Mouse (Mus musculus): ENCODE measurements around the gene Hist1h4j. TPM values are rescaled to one million over a fixed set of nuclear protein-coding genes. Genes with fewer than 3 reads are reported as not detected.
"Not testable (repeated sequence)": the region's sequence is repeated elsewhere in the genome, so short reads cannot be mapped to it uniquely, and the experiment has no call there.

The Hist1h4j gene
- total and polyA plus RNA-seq, 3 experiments, result 1.2 to 121 (median 51.9) TPM

GRCm38 (mm10) chr13:21718381-21719080 is 16.3 kb upstream of the Hist1h4j start:
- DNase-seq (ENCODE audit: low spot score), result no peak
- Histone ChIP-seq H3K27me3 (ENCODE audit: insufficient read depth, low read length) (no peaks in the 10 kb centered on the region), H3K9me3 (replicated peaks) (no peaks in the 10 kb centered on the region), H3K4me1 (ENCODE audit: insufficient read depth, low read depth, low read length) (peaks cover 41% of the 10 kb centered on the region), H3K36me3 (replicated peaks) (no peaks in the 10 kb centered on the region), H3K4me3 (ENCODE audit: low read depth, low read length) (peak overlapping the region; percentile 56)
- TF ChIP-seq GATA1 (IDR thresholded peaks at IDR 0.05; ENCODE audit: borderline replicate concordance, low read length), result no peak
- TF ChIP-seq GATA2 (IDR thresholded peaks at IDR 0.05; ENCODE audit: borderline replicate concordance, low read depth, low read length), result no peak
- TF ChIP-seq CTCF (IDR thresholded peaks at IDR 0.05; ENCODE audit: low read depth, low read length), result no peak
- TF ChIP-seq POLR2AphosphoS5 (IDR thresholded peaks at IDR 0.05; ENCODE audit: insufficient replicate concordance, low read depth, low read length), result peak; percentile 96; the same call in 1 of the 2 replicates
- ATAC-seq (ENCODE audit: extremely low read depth, insufficient number of reproducible peaks, low FRiP score, poor library complexity, severe bottlenecking), result no peak

- DNase-seq (ENCODE audit: low spot score); H3K9me3 ChIP-seq (replicated peaks); H3K27me3 ChIP-seq (ENCODE audit: insufficient read depth, low read length); H3K36me3 ChIP-seq (replicated peaks); ATAC-seq (ENCODE audit: extremely low read depth, insufficient number of reproducible peaks, low FRiP score, poor library complexity, severe bottlenecking): not testable (repeated sequence)
- Histone ChIP-seq H3K4me1 (ENCODE audit: insufficient read depth, low read depth, low read length) (peaks cover 26% of the 10 kb centered on the region), H3K4me3 (ENCODE audit: low read depth, low read length) (peak overlapping the region; percentile 67; the same call in 1 of the 2 replicates)
These were observed 13.6 kb upstream of the Hist1h4j start for GRCm38 (mm10) chr13:21721107-21721756.

- ATAC-seq (ENCODE audit: extremely low read depth, insufficient number of reproducible peaks, low FRiP score, poor library complexity, severe bottlenecking) (peak; percentile 82), DNase-seq (ENCODE audit: low spot score) (peak; percentile 78)
- H3K36me3 ChIP-seq (replicated peaks); H3K9me3 ChIP-seq (replicated peaks); H3K27me3 ChIP-seq (ENCODE audit: insufficient read depth, low read length): not testable (repeated sequence)
- peak; percentile 98 for TF ChIP-seq POLR2AphosphoS5 (IDR thresholded peaks at IDR 0.05; ENCODE audit: insufficient replicate concordance, low read depth, low read length)
- H3K4me1 ChIP-seq (ENCODE audit: insufficient read depth, low read depth, low read length), result peaks cover 23% of the 10 kb centered on the region
- peak within 1 kb of the TSS; percentile 67; the same call in 1 of the 2 replicates for H3K4me3 ChIP-seq (ENCODE audit: low read depth, low read length)
These were observed 13.0 kb upstream of the Hist1h4j start, which contains the start of gene Hist1h2bm for GRCm38 (mm10) chr13:21721757-21722372. Gene Hist1h2bm, plus strand, starts transcription at chr13:21722044.

GRCm38 (mm10) chr13:21722373-21722925 is 12.4 kb upstream of the Hist1h4j start:
- peaks cover 4% of the 10 kb centered on the region; the same call in 1 of the 2 replicates for H3K9me3 ChIP-seq (replicated peaks)
- DNase-seq (ENCODE audit: low spot score), result no peak
- H3K27me3 ChIP-seq (ENCODE audit: insufficient read depth, low read length), result no peaks in the 10 kb centered on the region
- TF ChIP-seq TAL1 (conservative IDR thresholded peaks at IDR 0.05; ENCODE audit: low read depth, low read length) (no peak), POLR2AphosphoS5 (IDR thresholded peaks at IDR 0.05; ENCODE audit: insufficient replicate concordance, low read depth, low read length) (peak; percentile 81; the same call in 1 of the 2 replicates), GATA1 (IDR thresholded peaks at IDR 0.05; ENCODE audit: borderline replicate concordance, low read length) (no peak), GATA2 (IDR thresholded peaks at IDR 0.05; ENCODE audit: borderline replicate concordance, low read depth, low read length) (no peak), CTCF (IDR thresholded peaks at IDR 0.05; ENCODE audit: low read depth, low read length) (no peak)
- H3K36me3 ChIP-seq (replicated peaks), result no peaks in the 10 kb centered on the region
- no peak for ATAC-seq (ENCODE audit: extremely low read depth, insufficient number of reproducible peaks, low FRiP score, poor library complexity, severe bottlenecking)
- H3K4me1 ChIP-seq (ENCODE audit: insufficient read depth, low read depth, low read length), result peaks cover 20% of the 10 kb centered on the region
- H3K4me3 ChIP-seq (ENCODE audit: low read depth, low read length), result peak overlapping the region; percentile 67; the same call in 1 of the 2 replicates

- H3K4me3 ChIP-seq (ENCODE audit: low read depth, low read length), result no peak overlapping the region
- no peaks in the 10 kb centered on the region for H3K36me3 ChIP-seq (replicated peaks)
- DNase-seq (ENCODE audit: low spot score), result no peak
- H3K9me3 ChIP-seq (replicated peaks), result peaks cover 4% of the 10 kb centered on the region; the same call in 1 of the 2 replicates
- H3K4me1 ChIP-seq (ENCODE audit: insufficient read depth, low read depth, low read length), result peaks cover 20% of the 10 kb centered on the region
- H3K27me3 ChIP-seq (ENCODE audit: insufficient read depth, low read length), result no peaks in the 10 kb centered on the region
- no peak for ATAC-seq (ENCODE audit: extremely low read depth, insufficient number of reproducible peaks, low FRiP score, poor library complexity, severe bottlenecking)
- TF ChIP-seq GATA2 (IDR thresholded peaks at IDR 0.05; ENCODE audit: borderline replicate concordance, low read depth, low read length), result no peak
- peak; percentile 93; the same call in 1 of the 2 replicates for TF ChIP-seq POLR2AphosphoS5 (IDR thresholded peaks at IDR 0.05; ENCODE audit: insufficient replicate concordance, low read depth, low read length)
These were observed 11.6 kb upstream of the Hist1h4j start for GRCm38 (mm10) chr13:21722993-21723836.

Data from G1E (cell line).